Mouse (Mus musculus) olfactory bulb, adult 2 months (tissue): Measurements from ENCODE around the gene Slc38a4.

ENCODE experiments used
- CTCF ChIP-seq: fragments of 200-500 bp; IDR thresholded peaks from 2 replicates; pipeline ENCODE4 v1.5.1; 2012; ENCODE audit warnings: low read depth, mild to moderate bottlenecking, low read length, moderate library complexity; ENCODE audit not compliant: insufficient read depth
- POLR2A ChIP-seq: fragments of 200-500 bp; IDR thresholded peaks from 2 replicates; pipeline ENCODE4 v1.6.1; 2012; ENCODE audit warnings: mild to moderate bottlenecking, low read depth, low read length, moderate library complexity; ENCODE audit not compliant: insufficient read depth

DNA sequence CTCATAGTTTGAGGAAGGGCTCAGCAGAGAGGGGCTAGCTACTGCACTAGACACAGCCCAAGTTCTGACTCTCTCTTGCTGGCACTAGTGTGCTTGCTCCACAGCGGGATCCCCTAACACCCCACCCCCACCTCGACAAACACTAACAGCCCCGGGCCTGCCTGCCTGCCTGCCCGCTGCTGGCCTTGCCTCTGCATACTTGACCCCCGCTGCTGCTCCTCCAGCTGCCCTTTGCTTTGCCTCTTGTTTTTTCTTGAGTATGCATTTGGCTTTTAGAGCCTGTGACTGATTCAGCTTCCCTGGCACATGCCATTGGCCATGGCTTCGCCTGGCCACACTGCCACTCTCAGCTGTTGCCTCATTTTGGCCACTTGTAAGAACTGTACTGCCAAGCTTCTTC, 33.8 kb upstream of the Slc38a4 start:
- TF ChIP-seq CTCF (no peak), POLR2A (no peak)
